Mouse (Mus musculus) cerebellum, postnatal 14 days (tissue): ENCODE measurements around the gene Itpripl2.

Experiments used
- DNase-seq, 2 experiments: peaks; one replicate each; pipeline ENCODE4 v3.0.0; 2021; ENCODE audit warnings: mixed read lengths in 2 of 2

Gene Itpripl2

DNA sequence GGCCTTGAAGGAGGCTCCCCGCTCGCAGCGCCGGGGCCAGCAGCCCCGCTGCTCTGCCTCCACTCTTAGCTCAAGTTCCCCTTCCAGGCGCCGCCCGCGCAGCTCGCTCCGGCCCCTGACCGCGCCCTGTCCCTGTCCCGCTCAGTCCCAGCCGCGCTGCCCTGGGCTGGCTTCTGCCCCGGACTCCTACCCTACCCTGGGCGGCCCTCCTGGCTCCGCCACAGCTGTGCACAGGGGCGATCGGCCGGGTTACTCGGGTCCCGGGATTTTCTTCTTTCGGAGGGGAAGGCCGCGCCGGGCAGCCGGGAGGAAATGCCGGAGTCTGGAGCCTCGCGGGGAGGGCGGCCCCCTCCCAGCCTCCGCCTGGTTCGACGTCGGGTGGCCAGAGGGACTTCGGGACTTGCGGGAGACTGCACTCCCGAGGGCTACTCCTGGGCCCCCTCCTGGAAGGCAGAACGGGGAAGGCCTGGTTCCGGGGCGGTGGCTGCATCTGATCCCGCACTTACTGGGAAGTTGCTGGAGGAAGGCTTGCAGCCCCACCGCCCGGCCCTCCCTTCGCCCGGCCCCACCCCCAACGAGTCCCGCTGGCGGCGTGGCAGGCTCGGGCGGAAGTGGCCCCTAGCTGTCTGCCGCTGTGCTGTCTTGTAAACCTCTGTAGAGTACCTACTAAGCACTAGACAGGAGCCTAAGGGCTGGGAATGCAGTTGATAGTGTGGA lies at the start of gene Itpripl2:
TSS of gene Itpripl2 (minus strand) at position 545 of the 717 bp plus-strand sequence.
- DNase-seq: peak; percentile 10 to 20

DNA sequence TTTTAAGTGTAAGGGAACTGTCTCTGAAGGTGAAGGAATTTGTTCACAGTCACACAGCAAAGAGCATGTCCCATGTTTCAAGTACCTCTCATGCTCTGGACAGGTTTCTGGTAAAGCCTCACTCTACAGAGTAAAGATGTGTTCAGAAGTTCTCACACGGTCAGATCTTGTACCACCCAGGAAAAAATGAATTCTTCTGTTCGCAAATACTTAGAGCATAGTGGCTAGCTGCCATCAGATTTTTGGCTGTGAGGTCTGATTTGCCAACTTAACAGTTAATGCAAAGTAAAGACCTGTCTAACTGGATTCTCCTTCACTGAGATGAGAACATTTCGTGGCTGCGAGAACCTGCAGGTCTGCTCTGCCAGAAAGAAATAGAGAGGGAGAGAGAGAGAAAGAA lies 43.3 kb upstream of the Itpripl2 start:
- no peak for DNase-seq

DNA sequence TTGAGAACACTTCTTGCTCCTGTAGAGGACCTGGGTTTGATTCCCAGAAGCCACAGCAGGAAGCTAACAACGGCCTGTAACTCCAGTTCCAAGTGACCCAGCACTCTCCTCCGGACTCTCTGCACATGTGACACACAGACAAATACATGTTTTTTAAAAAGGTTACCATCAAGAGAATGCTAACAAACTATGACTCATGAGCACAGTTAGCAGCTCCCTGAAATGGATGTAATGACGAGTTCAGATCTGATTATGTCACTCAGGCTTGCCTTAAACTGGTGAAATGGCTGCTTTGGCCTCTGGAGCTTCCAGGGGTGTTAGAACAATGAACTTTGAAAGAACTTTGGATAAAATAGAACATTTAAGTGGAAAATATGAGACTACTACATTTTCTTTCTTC lies 42.6 kb upstream of the Itpripl2 start:
- no peak for DNase-seq

DNA sequence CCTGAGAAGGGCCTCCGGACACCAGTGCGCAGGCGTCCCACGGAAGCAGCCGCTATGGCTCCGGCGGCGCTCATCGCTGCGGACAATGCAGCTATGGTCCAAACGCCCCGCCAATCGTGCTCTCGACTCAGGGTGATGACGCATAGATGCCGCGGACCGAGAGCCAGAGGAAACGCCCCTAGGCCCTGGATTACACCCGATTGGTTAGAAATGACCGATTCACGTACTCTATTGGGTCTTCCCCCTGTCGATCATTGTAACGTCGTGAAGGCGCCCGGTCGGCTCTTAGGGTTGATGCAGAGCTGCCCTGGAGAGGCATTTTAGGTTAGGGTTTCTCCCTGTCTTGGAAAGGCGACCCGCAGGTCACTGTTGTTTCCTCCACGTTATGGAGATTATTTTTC lies 41.4 kb upstream of the Itpripl2 start, which contains the start of gene Coq7:
TSS of gene Coq7 (minus strand) at position 179 of the 401 bp plus-strand sequence.
- peak; percentile 95 to 97 for DNase-seq

DNA sequence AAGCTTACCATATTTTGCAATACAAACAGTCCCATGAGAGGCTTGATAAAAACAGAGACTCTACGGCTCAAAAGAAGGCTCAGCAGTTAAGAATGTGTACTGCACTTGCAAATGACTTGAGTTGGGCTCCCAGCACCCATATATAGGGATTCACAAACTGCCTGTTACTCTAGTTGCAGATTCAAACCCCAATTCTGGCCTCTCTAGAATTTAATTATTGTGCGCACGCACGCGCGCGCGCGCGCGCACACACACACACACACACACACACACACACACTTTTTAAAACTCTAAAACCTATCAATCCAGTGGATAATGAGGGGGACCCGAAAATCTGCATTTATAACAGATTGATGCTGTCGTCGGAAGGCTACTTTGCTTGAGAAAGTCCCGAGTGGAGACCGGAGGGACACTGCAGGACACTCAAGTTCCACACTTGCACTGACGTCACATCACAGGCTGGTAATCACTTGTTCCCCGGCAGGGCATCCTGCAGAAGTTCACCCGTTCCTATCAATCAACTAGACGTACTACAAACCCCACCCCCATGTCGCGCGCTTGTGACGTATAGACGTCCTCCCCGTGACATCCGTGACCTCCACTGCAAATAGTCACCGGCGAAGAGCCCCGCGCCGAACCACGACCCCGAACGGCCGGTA lies 40.9 kb upstream of the Itpripl2 start:
- DNase-seq: peak; percentile 98

DNA sequence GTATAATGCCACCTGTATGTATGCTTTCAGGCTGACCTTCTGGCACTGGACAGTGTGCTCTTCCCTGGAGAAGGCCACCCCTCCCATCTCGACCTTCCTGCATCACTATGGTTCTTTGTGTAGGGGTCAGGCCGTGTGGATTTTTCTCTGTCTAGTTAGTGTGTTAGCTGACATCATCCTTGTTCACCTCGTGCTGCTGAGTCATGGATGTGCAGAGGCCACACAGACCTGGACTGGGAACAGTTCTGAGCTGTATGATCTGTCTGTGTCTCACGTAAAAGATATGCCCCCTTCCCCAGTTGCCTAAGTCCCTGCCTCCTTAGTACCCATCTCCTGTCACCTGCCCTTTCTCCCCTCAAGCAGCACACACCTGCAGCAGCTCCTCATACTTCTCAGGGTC lies 35.2 kb upstream of the Itpripl2 start:
- DNase-seq: no peak

DNA sequence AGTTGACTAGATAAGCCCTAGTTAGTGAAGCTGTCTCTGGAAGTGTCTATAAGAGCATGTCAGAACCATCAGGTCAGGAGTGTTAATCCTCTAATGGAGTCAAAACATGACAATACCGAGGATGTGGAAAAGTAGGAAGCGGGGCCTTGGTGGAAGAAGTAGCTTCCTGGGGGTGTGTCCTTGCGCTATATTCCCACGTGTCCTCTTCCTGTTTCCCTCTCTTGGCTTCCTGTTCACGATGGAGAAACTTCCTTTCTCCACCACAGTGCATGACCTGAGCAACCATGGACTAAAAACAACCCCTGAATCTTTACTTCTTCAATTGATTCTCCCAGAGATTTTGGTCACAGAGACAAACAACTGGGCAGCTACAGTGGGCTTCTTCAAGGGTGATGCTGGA lies 30.3 kb upstream of the Itpripl2 start:
- DNase-seq: no peak

DNA sequence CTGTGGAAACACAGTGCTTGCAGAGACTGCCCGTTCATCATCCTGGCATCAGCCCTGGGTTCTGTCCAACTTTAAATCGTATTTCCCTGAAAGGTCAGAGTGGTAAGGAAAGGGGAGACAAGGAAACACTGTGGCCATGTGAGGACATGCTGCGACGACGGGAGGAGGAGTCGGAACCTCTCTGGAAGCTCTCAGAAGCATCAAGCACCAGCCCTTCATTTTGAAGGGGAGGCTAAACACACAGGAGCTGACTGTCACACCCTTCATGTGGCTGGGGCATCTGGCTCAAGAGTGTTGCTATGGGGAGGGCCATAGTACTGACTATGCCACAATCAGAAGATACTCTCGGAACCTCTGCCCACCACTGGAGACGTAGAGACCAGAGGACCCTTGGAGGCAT lies 27.9 kb upstream of the Itpripl2 start:
- no peak for DNase-seq

DNA sequence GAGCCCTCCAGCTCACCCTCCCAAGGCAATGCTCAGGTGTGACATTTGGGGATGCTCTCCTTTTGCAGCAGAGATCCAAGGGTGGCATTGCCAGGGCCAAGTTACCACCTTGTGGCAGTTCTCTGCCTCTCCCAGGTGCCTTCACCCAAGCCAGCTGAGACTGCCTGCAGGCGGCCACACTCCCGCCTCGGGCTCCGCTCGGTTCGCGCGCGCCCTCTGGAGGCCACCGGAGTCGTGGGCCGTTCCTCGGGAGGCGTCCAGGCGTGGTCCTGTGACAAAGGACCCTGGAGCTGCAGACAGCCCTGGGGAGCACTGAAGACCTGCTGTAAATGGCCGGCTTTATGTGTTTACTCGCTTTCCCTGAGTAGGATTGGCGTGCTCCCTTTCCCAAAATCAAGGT lies 26.9 kb upstream of the Itpripl2 start:
- DNase-seq: peak; percentile 81 to 86

DNA sequence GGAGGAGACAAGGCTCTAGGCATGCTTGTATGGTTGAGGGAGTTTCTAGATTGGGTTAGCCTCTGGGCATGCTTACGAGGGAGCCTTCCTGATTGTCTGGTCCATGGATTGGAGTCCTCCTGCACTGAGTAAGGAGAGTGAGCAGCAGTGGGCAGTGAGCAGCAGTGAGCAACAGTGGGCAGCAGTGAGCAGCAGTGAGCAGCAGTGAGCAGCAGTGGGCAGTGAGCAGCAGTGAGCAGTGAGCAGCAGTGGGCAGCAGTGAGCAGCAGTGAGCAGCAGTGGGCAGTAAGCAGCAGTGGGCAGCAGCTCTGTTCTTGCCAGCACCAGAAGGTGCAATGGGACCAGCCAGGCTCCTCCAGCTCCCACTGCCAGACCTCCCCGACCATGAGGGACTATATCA lies 26.0 kb upstream of the Itpripl2 start:
- peak in 1 of 2 experiments; percentile 14 for DNase-seq

DNA sequence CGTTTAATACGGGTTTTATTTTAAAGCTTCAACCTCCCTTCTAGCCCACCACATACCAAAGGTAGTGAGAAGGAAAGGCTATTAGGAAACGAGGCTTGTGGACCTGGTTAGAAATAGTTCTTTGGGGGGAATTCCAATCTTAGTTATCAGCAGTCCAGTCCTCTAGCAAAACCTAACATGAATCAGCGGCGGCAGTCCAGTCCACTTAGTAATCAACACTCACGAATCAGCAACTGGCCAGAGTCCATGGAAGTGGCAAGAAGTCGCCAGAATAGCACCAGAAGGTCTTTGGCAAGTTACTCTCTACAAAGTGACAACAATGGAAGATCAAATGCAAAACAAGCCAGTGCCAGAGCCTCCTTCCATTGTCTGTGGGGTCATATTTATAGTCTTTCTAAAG lies 16.8 kb upstream of the Itpripl2 start:
- DNase-seq: no peak

DNA sequence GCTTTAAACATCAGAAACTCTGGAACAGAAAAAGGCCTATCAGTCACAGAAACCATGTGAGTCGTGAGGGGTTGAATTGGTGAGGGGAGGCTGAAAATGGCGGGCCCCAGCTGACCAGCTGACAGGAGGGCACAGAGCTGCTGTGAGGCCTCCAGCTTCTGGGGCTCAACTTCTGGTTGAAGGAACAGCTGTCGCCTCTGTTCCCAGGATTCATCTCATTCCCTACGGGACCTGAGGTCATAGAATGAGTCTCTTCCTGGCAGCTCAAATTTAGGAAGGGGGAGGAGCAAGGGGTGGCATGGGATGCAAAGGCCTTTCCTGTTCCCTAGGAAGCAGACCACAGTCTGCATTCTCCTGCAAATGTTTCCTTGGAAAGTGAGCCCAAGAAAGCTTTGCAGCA lies 12.1 kb upstream of the Itpripl2 start:
- DNase-seq: no peak

DNA sequence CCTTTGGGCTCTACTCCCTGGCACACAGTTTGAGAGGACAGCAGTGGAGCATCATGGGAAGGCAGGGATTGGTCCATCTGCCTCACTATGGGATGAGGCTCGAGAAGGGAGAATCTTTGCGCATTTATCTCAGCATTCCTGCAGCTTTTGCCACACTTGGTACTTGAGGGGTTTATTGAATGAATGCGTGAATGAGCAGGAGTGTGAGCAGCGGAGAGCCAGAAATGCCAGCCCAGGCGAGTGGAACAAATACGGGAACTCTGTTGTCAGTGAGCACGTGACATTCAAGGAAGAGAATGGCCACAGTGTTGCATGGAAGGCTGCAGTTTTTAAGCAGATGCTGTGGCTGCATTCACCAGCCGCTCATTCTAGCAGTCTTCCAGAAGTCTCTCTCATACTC lies 10.6 kb upstream of the Itpripl2 start:
- DNase-seq: no peak

DNA sequence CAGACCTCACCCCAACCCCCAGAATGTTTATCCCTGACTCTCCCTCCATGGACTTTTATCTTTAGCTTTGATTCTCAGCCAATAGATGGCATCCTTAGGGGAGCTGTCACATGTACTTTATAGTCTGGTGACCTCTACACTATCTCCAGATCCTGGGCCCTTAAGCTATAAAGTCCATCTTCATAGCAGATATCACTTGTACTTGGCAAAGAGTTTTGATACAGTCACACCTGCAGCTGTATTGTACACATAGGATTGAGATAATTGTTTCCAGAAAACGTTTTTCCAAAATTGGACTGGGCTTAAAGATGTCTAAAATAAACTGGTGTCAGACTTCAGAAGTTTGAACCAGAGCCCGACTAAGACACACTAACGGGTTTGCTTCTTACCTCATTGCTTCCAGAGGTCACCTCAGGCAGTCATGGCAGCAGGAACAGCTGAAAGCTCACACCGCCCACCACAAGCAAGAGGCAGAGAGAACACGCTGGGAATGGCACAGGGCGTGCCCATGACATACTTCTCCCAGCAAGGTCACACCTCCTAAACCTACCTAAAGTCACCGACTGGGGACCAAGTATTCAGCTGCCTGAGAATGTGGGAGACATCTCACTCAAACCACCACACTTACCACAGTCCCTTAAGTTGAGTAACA lies 8.1 kb upstream of the Itpripl2 start:
- DNase-seq: no peak

DNA sequence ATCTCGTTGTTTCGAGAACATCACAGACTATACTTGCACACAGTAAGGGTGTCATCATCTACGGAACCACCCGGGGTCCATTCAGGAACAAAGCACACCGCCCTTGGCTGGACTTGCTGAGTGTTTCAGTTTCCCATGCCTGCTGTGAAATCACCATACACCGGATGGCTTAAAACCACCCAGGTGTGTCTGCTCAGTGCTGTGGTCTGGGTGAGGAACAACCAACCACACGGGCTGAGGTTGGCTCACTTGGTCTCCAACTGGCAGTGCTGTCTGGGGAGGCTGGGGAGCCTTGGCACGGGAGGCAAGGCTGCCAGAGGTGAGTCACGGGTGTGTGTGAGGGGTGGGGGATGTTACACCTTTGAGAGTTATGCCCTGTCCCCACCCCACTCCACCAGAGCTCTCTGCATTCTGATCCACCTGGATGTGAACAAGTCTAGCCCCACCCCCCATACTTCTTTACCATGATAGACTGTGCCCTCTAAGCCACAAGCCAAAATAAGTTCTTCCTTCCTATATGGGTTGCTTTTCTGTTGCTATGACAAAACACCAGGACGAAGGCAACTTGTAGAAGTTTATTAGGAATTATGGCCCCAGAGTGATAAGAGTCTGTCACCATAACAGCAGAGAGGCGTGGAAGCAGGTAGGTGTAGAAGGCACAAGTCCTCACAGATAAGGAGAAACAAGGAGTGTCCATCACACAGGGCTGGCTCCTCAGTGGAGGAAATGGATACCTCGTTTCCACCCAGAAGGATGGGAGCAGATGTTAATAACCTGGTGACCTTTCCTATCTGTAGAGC lies 7.4 kb upstream of the Itpripl2 start:
- DNase-seq: no peak

DNA sequence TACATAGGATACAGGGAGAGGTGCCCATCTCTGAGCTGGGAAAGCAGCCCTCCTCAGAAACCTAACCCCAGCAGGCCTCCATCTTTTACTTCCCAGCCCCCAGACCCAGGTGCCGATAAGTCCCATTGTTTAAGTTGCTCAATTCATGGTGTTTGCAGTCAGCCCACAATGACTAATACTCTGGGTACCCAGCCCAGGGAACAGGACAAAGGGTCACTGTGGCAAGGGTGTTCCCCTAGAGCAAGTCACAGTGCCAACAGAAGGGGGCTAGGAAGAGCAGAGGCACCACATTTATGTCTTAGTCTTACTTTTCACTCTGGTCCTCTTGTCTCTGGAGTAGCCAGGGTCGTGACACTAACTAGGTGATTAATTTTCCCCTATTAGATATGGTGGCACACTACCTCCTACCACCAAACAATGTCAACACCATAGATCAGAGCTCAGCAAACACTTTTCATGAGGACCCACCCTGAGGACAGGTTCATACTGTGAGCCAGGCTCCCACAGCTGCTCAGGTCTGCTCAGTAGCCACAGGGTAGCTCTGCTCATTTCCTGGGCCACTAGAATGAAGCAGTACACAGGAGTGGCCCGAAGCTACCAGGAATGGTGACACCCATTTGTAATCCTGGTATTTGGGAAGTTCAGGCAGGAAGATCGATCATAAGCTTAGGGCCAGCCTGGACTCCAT lies 3.3 kb upstream of the Itpripl2 start:
- no peak for DNase-seq

DNA sequence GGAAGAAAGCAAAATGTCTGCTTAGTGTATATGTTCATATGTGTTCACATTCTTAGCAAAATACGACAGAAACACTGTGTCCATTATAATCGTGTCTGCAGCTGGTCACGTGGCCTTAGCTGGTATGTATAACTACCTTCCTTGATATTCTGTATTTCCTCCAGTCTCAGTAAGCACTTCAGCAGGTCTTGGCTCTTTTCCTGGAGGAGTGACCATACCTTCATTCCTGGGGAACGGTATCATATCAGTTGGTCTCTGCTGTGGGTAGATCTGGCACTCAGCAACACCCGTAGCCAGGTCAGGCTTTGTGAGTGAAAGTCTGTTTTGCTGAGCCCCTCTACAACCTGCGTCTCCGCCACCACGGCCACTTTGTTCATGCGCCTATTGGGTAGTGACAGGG lies 2.1 kb upstream of the Itpripl2 start:
- DNase-seq: no peak

DNA sequence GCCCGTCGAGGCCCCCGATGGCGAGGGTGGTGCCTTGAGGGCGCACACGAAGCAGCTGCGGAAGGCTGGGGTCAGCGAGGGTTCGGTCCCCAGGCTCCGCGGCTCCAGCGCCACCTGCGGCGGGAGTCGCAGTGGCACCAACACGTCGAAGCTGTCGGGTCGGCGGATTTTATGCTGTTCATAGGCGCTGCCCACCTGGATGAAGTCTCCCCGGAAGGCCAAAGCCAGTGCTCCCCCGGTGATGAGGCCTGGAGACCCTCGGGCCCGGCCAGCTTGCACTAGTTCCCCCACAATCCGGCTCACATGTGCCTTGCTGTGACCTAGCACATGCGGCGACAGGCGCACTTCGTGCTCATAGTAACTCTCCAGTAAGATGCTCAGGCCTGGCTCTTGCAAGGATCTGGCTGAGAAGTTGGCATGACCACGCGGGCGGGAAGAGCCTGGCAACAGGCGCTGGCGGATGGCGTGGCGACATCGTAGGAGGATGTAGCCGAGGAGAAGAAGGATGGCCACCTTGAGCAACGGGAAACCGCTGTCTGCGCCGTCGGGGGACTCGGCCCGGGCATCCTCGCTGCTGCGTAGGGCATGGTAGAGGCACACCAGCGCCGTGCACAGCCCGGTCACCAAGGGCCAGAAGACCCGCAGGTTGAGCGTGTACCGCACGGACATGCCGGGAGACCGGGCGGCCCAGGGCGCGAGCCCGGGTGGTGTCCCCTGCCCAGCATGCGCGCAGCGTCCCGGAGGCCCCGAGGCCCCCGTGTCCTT lies 927 bp downstream of the Itpripl2 start:
- DNase-seq: peak; percentile 35 to 44

DNA sequence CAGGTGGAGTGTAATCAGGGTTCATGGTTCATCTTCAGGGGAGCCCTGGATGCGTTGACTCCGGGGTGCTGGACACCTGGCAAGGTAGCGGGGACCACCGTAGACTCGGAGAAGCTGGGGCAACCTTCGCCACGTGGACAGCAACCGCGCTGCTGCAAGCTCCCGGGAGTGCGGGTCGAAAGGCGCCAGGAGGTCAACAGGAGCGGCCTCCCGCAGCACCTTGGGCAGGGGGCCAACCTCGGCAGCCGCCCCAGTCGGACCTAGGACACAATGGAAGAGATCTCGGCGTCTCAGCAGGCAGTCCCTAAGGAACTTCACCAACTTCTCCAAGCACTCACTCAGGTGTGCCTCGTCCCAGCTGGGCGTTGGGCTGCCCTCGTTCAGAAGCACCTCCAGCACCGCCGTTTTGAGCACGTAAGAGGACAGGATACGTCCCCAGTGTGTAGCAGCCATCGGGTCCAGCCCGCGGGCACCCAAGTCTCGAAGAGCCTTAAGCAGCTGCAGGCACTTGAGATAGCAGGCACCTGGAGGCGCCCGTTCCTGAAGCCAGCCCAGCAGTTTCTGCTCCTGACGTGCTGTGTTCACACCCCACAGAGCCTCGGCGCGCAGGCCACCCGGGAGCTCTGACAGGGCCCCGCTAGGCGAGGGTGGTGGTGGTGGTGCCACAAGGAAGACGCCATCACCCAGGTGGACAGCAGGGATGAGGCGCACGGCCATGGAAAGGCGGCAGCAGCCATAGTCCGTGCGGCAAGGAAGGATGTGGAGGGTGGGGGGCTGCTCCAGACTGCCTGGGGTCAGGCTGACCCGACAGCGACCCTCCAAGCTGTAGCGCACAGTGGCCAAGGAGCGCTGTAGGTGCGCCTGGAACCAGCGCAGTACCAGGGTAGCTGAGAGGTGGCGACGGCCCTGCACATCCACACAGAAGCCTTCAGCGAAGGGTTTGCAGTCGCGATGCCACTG lies 1.8 kb downstream of the Itpripl2 start:
- peak in 1 of 2 experiments; percentile 9 for DNase-seq

DNA sequence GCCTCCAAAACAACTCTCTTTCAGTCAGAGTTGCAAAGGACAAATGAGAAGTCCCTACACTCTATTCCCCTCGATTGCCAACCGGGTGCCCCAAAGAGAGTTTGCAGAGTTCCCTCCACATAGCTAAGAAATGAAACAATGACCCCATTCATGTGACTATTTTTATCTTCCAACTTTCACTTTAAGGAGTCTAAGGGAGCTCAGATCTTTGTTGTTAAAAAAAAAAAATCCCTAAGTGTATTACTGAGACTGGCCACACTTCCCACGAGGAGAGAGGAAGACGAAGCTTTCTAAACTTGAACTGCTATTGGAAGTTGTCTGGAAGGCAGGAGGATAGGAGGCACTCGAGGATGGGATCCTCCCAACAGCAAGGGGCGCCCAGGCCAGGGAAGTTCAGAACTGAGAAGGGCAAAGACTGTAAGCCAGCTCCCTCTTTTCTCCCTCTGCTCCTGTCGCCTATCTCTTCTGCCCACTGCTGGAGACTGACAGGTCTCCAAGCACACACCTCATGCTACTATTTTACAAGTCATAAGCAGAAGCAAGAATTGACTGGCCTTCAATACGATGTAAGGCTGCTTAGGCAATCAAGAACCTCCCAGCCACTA lies 3.6 kb downstream of the Itpripl2 start:
- DNase-seq: no peak
